Mouse (Mus musculus): ENCODE results near the gene Gpr3.

DNA sequence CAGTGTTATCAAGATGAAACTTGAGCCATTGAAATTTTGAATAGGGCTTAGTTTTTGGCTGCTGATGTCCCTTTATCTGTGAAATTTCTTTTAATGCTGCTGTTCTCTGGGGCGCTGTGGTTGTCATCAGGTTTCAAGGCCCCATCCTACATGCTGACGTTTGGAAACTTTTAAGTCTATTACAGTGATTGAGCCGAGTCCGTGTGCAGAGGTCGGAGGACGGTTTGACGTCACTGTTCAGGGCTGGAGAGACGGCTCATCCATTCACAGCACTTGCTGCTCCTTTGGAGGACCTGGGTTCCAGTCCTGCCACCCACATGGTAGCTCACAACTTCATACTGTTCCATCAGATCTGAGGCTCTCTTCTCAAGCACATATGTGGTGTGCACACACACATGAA is 52.1 kb downstream of the Gpr3 start:
- no peak for TF ChIP-seq CTCF (IDR thresholded peaks at IDR 0.05; ENCODE audit: low read depth)
- TF ChIP-seq EP300 (optimal IDR thresholded peaks at IDR 0.05), result no peak

Data from stomach, postnatal 0 days (tissue).